Mouse (Mus musculus) forebrain, postnatal 0 days (tissue): ENCODE results near the gene Cadm2. TPM values are rescaled to one million over a fixed set of nuclear protein-coding genes. Genes with fewer than 3 reads are reported as not detected.

ENCODE experiments used
- ATAC-seq: fragments of 200-750 bp; cut with Nextera tagmentation; 2 replicates; pipeline ENCODE4 v1.8.0; 2017; ENCODE audit warnings: mild to moderate bottlenecking, moderate library complexity
- DNase-seq: peaks from one replicate; pipeline ENCODE4 v3.0.0-alpha.2; 2015
- H3K27ac ChIP-seq: fragments of 300-500 bp; sonication (generic); 2 replicates; pipeline ENCODE4 v1.5.1; 2014; ENCODE audit warnings: low read depth, mild to moderate bottlenecking, antibody characterized with exemption, low read length, moderate library complexity, mixed read lengths
- H3K27me3 ChIP-seq: fragments of 300-500 bp; sonication (generic); 2 replicates; pipeline ENCODE4 v1.6.1; 2014; ENCODE audit warnings: mild to moderate bottlenecking, low read length, mixed read lengths; ENCODE audit not compliant: insufficient read depth
- H3K36me3 ChIP-seq: fragments of 300-500 bp; sonication (generic); 2 replicates; pipeline ENCODE4 v1.6.1; 2014; ENCODE audit warnings: mild to moderate bottlenecking, moderate library complexity; ENCODE audit not compliant: insufficient read depth
- H3K4me1 ChIP-seq: fragments of 300-500 bp; sonication (generic); 2 replicates; pipeline ENCODE4 v1.6.1; 2014; ENCODE audit warnings: antibody characterized with exemption; ENCODE audit not compliant: insufficient read depth
- H3K4me2 ChIP-seq: fragments of 300-500 bp; sonication (generic); 2 replicates; pipeline ENCODE4 v1.6.1; 2014; ENCODE audit warnings: low read depth, mild to moderate bottlenecking, moderate library complexity
- H3K4me3 ChIP-seq: fragments of 300-500 bp; sonication (generic); 2 replicates; pipeline ENCODE4 v1.5.1; 2014; ENCODE audit warnings: low read depth, low read length, mixed read lengths
- H3K9ac ChIP-seq: fragments of 300-500 bp; sonication (generic); 2 replicates; pipeline ENCODE4 v1.6.1; 2014; ENCODE audit warnings: mild to moderate bottlenecking
- H3K9me3 ChIP-seq: fragments of 300-500 bp; sonication (generic); 2 replicates; pipeline ENCODE4 v1.6.1; 2016; ENCODE audit warnings: low read length
- CTCF ChIP-seq: sonication (generic); IDR thresholded peaks from 2 replicates; pipeline ENCODE4 v1.5.1; 2016; ENCODE audit warnings: antibody characterized with exemption, control low read depth, low read depth
- WGBS: fragments of 180-500 bp; shearing (Covaris S2); extraction: QIAGEN DNeasy Blood & Tissue Kit; methylation state at CpG from one replicate; pipeline ENCODE4 v1.1.7; 2014; 5-methylcytosine and 5-hydroxymethylcytosine counted together
- polyA plus RNA-seq: library from polyadenylated mRNA; unstranded; fragments of >200 nt; fragmentation: Nextera tagmentation; extraction: Ambion mirVana; gene quantifications from 2 replicates; pipeline ENCODE4 v1.2.1, GENCODE M21; 2015
- total RNA-seq: library from RNA; depleted of rRNA; stranded (reverse); fragments of >200 nt; gene quantifications from 2 replicates; pipeline ENCODE4 v1.2.3, GENCODE M21; 2014

The Cadm2 gene
- total and polyA plus RNA-seq, 2 experiments from 2014 or later, result 58.9 to 63.3 TPM

- Histone ChIP-seq H3K27ac (no peak overlapping the region), H3K4me3 (no peak overlapping the region), H3K4me2 (no peak overlapping the region), H3K36me3 (no peaks in the 10 kb centered on the region), H3K9ac (no peak overlapping the region), H3K4me1 (no peaks in the 10 kb centered on the region), H3K9me3 (no peaks in the 10 kb centered on the region), H3K27me3 (no peaks in the 10 kb centered on the region)
- 30% methylated on average over 4 of the region's 4 CpGs for WGBS
- DNase-seq, result no peak
- ATAC-seq, result peak; percentile 76
- TF ChIP-seq CTCF, result no peak
These were observed 848.8 kb downstream of the Cadm2 start for GRCm38 (mm10) chr16:66771883-66772282.

GRCm38 (mm10) chr16:66769545-66769944 lies 851.2 kb downstream of the Cadm2 start:
- Histone ChIP-seq H3K9me3 (no peaks in the 10 kb centered on the region), H3K4me2 (no peak overlapping the region), H3K36me3 (no peaks in the 10 kb centered on the region), H3K4me1 (no peaks in the 10 kb centered on the region), H3K9ac (no peak overlapping the region), H3K27me3 (no peaks in the 10 kb centered on the region), H3K27ac (no peak overlapping the region), H3K4me3 (no peak overlapping the region)
- no peak for ATAC-seq
- 69% methylated on average over 4 of the region's 4 CpGs for WGBS
- no peak for DNase-seq
- no peak for TF ChIP-seq CTCF

GRCm38 (mm10) chr16:66768684-66769389 lies 851.9 kb downstream of the Cadm2 start:
- 14% methylated on average over 4 of the region's 4 CpGs for WGBS
- DNase-seq (peak; percentile 49), ATAC-seq (peak; percentile 47)
- H3K4me3 ChIP-seq, result no peak overlapping the region
- no peak overlapping the region for H3K4me2 ChIP-seq
- TF ChIP-seq CTCF, result no peak
- H3K27me3 ChIP-seq, result no peaks in the 10 kb centered on the region
- no peaks in the 10 kb centered on the region for H3K4me1 ChIP-seq
- H3K27ac ChIP-seq, result no peak overlapping the region
- H3K9ac ChIP-seq, result no peak overlapping the region
- H3K9me3 ChIP-seq, result no peaks in the 10 kb centered on the region
- no peaks in the 10 kb centered on the region for H3K36me3 ChIP-seq

- no peaks in the 10 kb centered on the region for H3K36me3 ChIP-seq
- no peak overlapping the region for H3K9ac ChIP-seq
- H3K4me3 ChIP-seq, result no peak overlapping the region
- no peak for DNase-seq
- H3K27me3 ChIP-seq, result no peaks in the 10 kb centered on the region
- H3K9me3 ChIP-seq, result no peaks in the 10 kb centered on the region
- no peak for TF ChIP-seq CTCF
- H3K4me2 ChIP-seq, result no peak overlapping the region
- ATAC-seq, result no peak
- no peak overlapping the region for H3K27ac ChIP-seq
- H3K4me1 ChIP-seq, result no peaks in the 10 kb centered on the region
These were observed 858.9 kb downstream of the Cadm2 start for GRCm38 (mm10) chr16:66761546-66762473.

- WGBS, result 89% methylated on average over 2 of the region's 2 CpGs
- no peak overlapping the region for H3K4me2 ChIP-seq
- ATAC-seq, result no peak
- no peaks in the 10 kb centered on the region for H3K27me3 ChIP-seq
- H3K9me3 ChIP-seq, result no peaks in the 10 kb centered on the region
- H3K4me1 ChIP-seq, result no peaks in the 10 kb centered on the region
- no peak overlapping the region for H3K9ac ChIP-seq
- no peaks in the 10 kb centered on the region for H3K36me3 ChIP-seq
- DNase-seq, result no peak
- TF ChIP-seq CTCF, result no peak
- no peak overlapping the region for H3K27ac ChIP-seq
- H3K4me3 ChIP-seq, result no peak overlapping the region
These were observed 872.2 kb downstream of the Cadm2 start for GRCm38 (mm10) chr16:66748533-66748932.

- peak; percentile 86 for ATAC-seq
- Histone ChIP-seq H3K4me3 (no peak overlapping the region), H3K9me3 (no peaks in the 10 kb centered on the region), H3K36me3 (no peaks in the 10 kb centered on the region), H3K4me1 (no peaks in the 10 kb centered on the region), H3K4me2 (no peak overlapping the region), H3K27me3 (no peaks in the 10 kb centered on the region), H3K9ac (no peak overlapping the region), H3K27ac (no peak overlapping the region)
- 47% methylated on average over 3 of the region's 3 CpGs for WGBS
- TF ChIP-seq CTCF, result no peak
- peak; percentile 19 for DNase-seq
These were observed 889.5 kb downstream of the Cadm2 start for GRCm38 (mm10) chr16:66731212-66731611.

- Histone ChIP-seq H3K4me2 (no peak overlapping the region), H3K4me3 (no peak overlapping the region), H3K4me1 (no peaks in the 10 kb centered on the region), H3K9me3 (no peaks in the 10 kb centered on the region), H3K9ac (no peak overlapping the region), H3K27ac (no peak overlapping the region), H3K36me3 (no peaks in the 10 kb centered on the region), H3K27me3 (no peaks in the 10 kb centered on the region)
- 45% methylated on average over 3 of the region's 3 CpGs for WGBS
- ATAC-seq (no peak), DNase-seq (no peak)
- no peak for TF ChIP-seq CTCF
These were observed 914.2 kb downstream of the Cadm2 start for GRCm38 (mm10) chr16:66706476-66706875.
